Mouse (Mus musculus): ENCODE results near the gene Ufsp2.

GRCm38 (mm10) chr8:45946283-45946682 is 29.0 kb upstream of the Ufsp2 start:
- TF ChIP-seq GATA1 (IDR thresholded peaks at IDR 0.05; ENCODE audit: low read length) (no peak), TAL1 (IDR thresholded peaks at IDR 0.05; ENCODE audit: low read length) (no peak)
